Comparison of ENCODE assay signal across 10 mouse cellular contexts in genomic region chr1:89576174-89576890, GRCm38 (mm10).
DNase-seq lines count a peak whose midpoint lies in the region; ATAC-seq lines count a peak whose summit lies in the region.
"Had no signal": no experiment of that assay in that cellular context is flagged by ENCODE, and none has a peak within 500 bp of the region (broad histone marks: within the 10 kb centered on the region; RNA-seq: fewer than 3 reads in every experiment).

No protein-coding gene starts in this region.

- peak overlapping the region; percentile 78; the same call in 1 of the 2 replicates for H3K27ac ChIP-seq in heart, embryonic 10.5 days
- H3K27ac ChIP-seq in brown adipose tissue, adult 24 weeks (replicated peaks; ENCODE audit: low read depth, low read length): 0 out of 2 replicates have a peak overlapping the region, but pooled peaks have one; percentile 44
- peak overlapping the region; percentile 90 for H3K27ac ChIP-seq in heart, embryonic 16.5 days (ENCODE audit: low read length)
- H3K27ac ChIP-seq in midbrain, embryonic 12.5 days (replicated peaks): peak overlapping the region; percentile 99
- H3K27ac ChIP-seq: liver, embryonic 13.5 days had no signal

- H3K4me1 ChIP-seq in heart, embryonic 10.5 days: peaks cover 60% of the 10 kb centered on the region
- H3K4me1 ChIP-seq in brown adipose tissue, adult 24 weeks (ENCODE audit: control insufficient read depth, insufficient read depth, insufficient read length, low read length): peaks cover 14% of the 10 kb centered on the region
- H3K4me1 ChIP-seq in heart, embryonic 16.5 days (ENCODE audit: control insufficient read depth, insufficient read depth, low read length): peaks cover 28% of the 10 kb centered on the region
- peaks cover 54% of the 10 kb centered on the region for H3K4me1 ChIP-seq in midbrain, embryonic 12.5 days

- H3K36me3 ChIP-seq in heart, embryonic 10.5 days: no peaks in the 10 kb centered on the region
- no peaks in the 10 kb centered on the region for H3K36me3 ChIP-seq in heart, embryonic 16.5 days (ENCODE audit: control insufficient read depth, insufficient read depth)
- H3K36me3 ChIP-seq in midbrain, embryonic 12.5 days: no peaks in the 10 kb centered on the region
- H3K36me3 ChIP-seq: liver, embryonic 13.5 days had no signal

- DNase-seq in heart, embryonic 10.5 days (ENCODE audit: low spot score): no peak
- DNase-seq in heart, adult 8-10 months (ENCODE audit: low spot score): no peak
- DNase-seq in thymus, postnatal 36 days: no peak
- no peak for DNase-seq in frontal cortex, postnatal 10 days (ENCODE audit: low spot score in 2 of 2)
- DNase-seq: liver, embryonic 13.5 days had no signal

- H3K4me2 ChIP-seq in heart, embryonic 16.5 days (ENCODE audit: low read depth, low read length): peak overlapping the region; percentile 42
- peak overlapping the region; percentile 55 for H3K4me2 ChIP-seq in midbrain, embryonic 12.5 days (replicated peaks)
- H3K4me2 ChIP-seq: liver, embryonic 13.5 days had no signal

- H3K9me3 ChIP-seq in heart, embryonic 10.5 days: no peaks in the 10 kb centered on the region
- no peaks in the 10 kb centered on the region for H3K9me3 ChIP-seq in heart, embryonic 16.5 days (replicated peaks; ENCODE audit: control insufficient read depth, low read length)
- H3K9me3 ChIP-seq in midbrain, embryonic 12.5 days: no peaks in the 10 kb centered on the region
- H3K9me3 ChIP-seq: liver, embryonic 13.5 days had no signal

- peak overlapping the region; percentile 46 for H3K9ac ChIP-seq in heart, embryonic 16.5 days (ENCODE audit: low read length)
- H3K9ac ChIP-seq in midbrain, embryonic 12.5 days (replicated peaks): peak overlapping the region; percentile 52
- H3K9ac ChIP-seq: liver, embryonic 13.5 days had no signal

- peaks cover 9% of the 10 kb centered on the region for H3K27me3 ChIP-seq in heart, embryonic 10.5 days (ENCODE audit: insufficient read depth, poor library complexity, severe bottlenecking)
- no peaks in the 10 kb centered on the region for H3K27me3 ChIP-seq in heart, embryonic 16.5 days (ENCODE audit: control insufficient read depth, insufficient read depth, low read length)
- H3K27me3 ChIP-seq in midbrain, embryonic 12.5 days: peaks cover under 1% of the 10 kb centered on the region; the same call in 1 of the 2 replicates
- H3K27me3 ChIP-seq: CH12.LX had no signal

- H3K4me3 ChIP-seq in heart, embryonic 10.5 days: no peak overlapping the region
- H3K4me3 ChIP-seq in brown adipose tissue, adult 24 weeks (ENCODE audit: insufficient read depth, low read depth, low read length): no peak overlapping the region
- no peak overlapping the region for H3K4me3 ChIP-seq in heart, embryonic 16.5 days (ENCODE audit: low read length)
- peak overlapping the region; percentile 28; the same call in 1 of the 2 replicates for H3K4me3 ChIP-seq in midbrain, embryonic 12.5 days
- H3K4me3 ChIP-seq: liver, embryonic 13.5 days had no signal

- 65% methylated on average over 7 of the region's 7 CpGs for WGBS in heart, embryonic 10.5 days
- 64% methylated on average over 7 of the region's 7 CpGs for whole genome bisulfite sequencing in heart, embryonic 16.5 days
- 36% methylated on average over 7 of the region's 7 CpGs for WGBS in midbrain, embryonic 12.5 days

- no peak for ATAC-seq in heart, embryonic 16.5 days (replicated peaks; ENCODE audit: extremely low read depth, insufficient read depth, low FRiP score)
- ATAC-seq in midbrain, embryonic 12.5 days (ENCODE audit: low FRiP score, low read depth): no peak
- ATAC-seq in CD4-positive, CD25-positive, alpha-beta regulatory T cell, adult 4 months: no peak

Comparison
In these comparisons a context has a peak if more than half of its experiments do, and no peak if none do; other contexts are left out.
1. H3K27ac ChIP-seq: peak in every context shown above with its lines; median percentile 99 in midbrain, embryonic 12.5 days; 90 in heart, embryonic 16.5 days; 78 in heart, embryonic 10.5 days; 44 in brown adipose tissue, adult 24 weeks.